Mouse (Mus musculus): ENCODE results near the gene Itga6.

DNA sequence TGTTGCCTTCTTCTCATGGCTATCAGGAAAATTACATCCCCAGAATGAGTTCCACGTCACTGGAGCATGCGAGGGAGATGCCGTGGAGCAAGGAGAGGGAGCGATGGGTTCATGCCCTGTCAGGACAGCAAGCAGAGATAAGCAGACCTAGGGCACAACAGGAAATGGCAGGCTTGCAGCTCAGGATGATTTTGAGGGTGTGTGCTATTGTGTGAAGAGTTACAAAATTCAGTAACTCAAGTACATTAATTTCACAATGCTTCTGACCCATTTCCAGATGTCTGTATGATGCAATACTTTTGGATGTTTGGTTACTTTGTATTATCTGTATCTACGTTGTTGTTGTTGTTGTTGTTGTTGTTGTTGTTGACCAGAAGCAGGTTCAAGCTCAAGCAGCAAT, 22.5 kb upstream of the Itga6 start:
- TF ChIP-seq GATA1 (IDR thresholded peaks at IDR 0.05; ENCODE audit: borderline replicate concordance, low read length) (no peak; the same call in 2 of the 3 replicates), FLI1 (IDR thresholded peaks at IDR 0.05; ENCODE audit: low read length) (no peak)
